Mouse (Mus musculus) cerebellum, postnatal 25 days (tissue): ENCODE measurements around the gene Slc33a1.

Experiments
- DNase-seq, 2 experiments: peaks; one replicate each; pipeline ENCODE4 v3.0.0; 2021; ENCODE audit warnings: mixed read lengths in 2 of 2

The Slc33a1 gene

GRCm38 (mm10) chr3:63897177-63897576 is 67.4 kb downstream of the Slc33a1 start:
- DNase-seq = no peak

GRCm38 (mm10) chr3:63896303-63896702 is 68.3 kb downstream of the Slc33a1 start:
- no peak for DNase-seq

GRCm38 (mm10) chr3:63895786-63896185 is 68.8 kb downstream of the Slc33a1 start:
- DNase-seq = no peak

GRCm38 (mm10) chr3:63893677-63894076 is 70.9 kb downstream of the Slc33a1 start:
- DNase-seq = no peak

- no peak for DNase-seq
Measured at GRCm38 (mm10) chr3:63892154-63892553, 72.4 kb downstream of the Slc33a1 start.
